Mouse (Mus musculus) ovary, postnatal 14 days (tissue): ENCODE results near the gene Ndufa3.

ENCODE experiments used
- DNase-seq: peaks from one replicate; pipeline ENCODE4 v3.0.0; 2022; ENCODE audit warnings: low spot score

The Ndufa3 gene

GRCm38 (mm10) chr7:3610437-3610836, 6.7 kb upstream of the Ndufa3 start:
- DNase-seq: no peak

GRCm38 (mm10) chr7:3611006-3611405, 6.2 kb upstream of the Ndufa3 start:
- DNase-seq: no peak

DNA sequence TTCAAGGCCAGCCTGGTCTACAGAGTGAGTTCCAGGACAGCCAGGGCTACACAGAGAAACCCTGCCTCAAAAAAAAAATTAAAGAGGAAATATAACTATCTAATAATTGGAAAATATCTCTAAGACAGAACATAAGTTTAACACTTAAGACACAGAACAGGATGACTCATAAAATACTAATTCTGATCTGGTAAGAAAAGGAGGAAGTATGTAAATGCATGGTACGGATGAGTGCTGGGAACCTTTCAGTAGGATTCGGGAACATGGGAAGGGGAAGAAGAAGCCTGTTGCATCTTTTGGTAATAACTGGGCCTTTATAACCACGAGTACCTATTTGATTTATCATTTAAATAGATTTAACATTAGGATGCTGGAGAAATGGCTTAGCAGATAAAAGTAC, 3.2 kb upstream of the Ndufa3 start:
- no peak for DNase-seq

DNA sequence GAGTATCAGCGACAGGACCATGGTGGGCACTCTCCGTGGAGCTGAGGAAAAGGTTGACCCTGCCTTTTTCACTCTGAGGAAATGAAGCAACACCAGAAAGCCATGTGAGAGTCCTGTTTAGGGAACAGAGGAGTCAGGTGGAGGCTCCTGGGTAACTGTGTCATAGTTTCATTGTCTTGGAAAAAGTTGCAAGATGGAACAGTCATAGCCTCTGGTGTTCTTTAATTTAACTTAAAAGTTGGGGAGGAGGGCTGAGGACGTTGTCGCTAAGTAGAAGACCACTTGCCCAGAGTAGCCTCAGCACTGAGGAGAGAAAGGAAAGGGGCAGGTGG, 1.1 kb upstream of the Ndufa3 start, which contains the start of gene Oscar:
TSS of gene Oscar (minus strand) at position 101 of the 332 bp plus-strand sequence.
- no peak for DNase-seq

DNA sequence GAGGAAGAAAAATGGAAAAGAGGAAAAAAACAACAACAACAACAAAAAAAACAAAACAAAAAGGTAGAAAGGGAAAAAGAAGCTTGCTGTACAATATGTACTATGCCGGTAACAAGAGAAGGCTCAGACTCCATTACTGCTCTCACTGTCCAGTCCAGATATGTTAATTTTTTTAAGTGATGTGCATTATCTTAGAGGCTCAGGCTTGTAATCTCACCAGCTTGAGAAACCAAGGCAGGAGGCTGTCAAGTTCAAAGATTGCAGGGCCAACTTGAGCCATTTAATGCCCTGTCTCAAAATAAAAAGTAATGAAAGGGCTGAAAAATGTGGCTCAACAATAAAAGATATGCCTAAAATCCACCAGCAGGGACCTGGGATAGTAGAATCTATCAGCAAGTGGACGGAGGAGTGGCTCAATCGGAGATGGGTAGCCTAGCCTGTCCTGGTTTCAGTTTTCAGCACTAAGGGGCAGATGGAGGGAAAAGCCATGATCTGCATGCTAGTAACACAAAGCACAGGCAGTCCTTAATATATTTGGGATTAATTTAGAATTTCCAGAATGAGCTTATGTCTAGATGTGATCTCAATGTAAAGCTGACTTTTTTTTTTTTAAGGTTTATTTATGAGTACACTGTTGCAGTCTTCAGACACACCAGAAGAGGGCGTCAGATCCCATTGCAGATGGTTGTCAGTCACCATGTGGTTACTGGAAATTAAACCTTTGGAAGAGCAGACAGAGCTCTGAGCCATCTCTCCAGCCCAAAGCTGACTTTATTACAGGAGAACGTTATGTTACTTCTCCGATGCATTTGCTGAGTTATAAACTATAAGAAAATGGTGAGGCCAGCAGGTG, 558 bp upstream of the Ndufa3 start:
- DNase-seq: no peak

- no peak for DNase-seq
Observed at GRCm38 (mm10) chr7:3629030-3629429, 11.9 kb downstream of the Ndufa3 start.

GRCm38 (mm10) chr7:3629543-3630477, 12.6 kb downstream of the Ndufa3 start, which contains the start of the genes Tfpt and Prpf31:
Gene Tfpt (minus strand): TSS chr7:3629929.
Gene Prpf31 (plus strand): TSS chr7:3629985.
- peak; percentile 87 for DNase-seq

DNA sequence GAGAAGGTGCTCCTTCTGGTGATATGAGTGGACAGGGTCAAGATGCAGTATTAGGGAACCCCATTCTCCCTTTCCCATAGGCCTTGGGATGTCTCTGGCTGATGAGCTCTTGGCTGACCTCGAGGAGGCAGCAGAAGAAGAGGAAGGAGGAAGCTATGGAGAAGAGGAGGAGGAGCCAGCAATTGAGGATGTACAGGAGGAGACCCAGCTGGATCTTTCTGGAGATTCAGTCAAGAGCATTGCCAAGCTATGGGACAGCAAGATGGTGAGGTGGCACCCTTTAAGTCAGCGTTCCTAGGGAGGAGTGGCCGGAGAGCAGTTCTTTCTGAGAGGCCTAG, 13.3 kb downstream of the Ndufa3 start:
- DNase-seq: no peak

DNA sequence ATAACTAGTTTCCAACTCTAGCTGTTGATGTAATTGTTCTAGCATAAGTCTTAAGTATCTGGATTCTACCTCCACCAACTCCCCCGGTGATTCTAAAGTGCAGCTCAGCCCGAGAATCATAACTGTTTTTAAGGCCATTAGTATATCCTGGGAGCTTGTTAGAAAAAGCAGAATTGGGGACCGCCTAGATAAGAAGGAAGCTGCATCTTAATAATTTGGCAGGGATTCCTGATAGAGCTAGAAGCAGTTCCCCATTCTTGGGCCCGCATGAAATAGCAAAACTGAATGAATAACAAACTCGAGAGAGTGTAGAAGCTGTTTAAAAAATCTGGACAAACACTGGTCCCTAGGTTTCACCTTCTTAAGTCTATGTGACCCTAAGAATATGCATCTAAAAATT, 26.2 kb downstream of the Ndufa3 start:
- no peak for DNase-seq

- no peak for DNase-seq
Observed at GRCm38 (mm10) chr7:3643843-3644242, 26.7 kb downstream of the Ndufa3 start.

GRCm38 (mm10) chr7:3644348-3644671, 27.1 kb downstream of the Ndufa3 start:
- DNase-seq: no peak

- DNase-seq: peak; percentile 88
Observed at GRCm38 (mm10) chr7:3644672-3645487, 27.7 kb downstream of the Ndufa3 start, which contains the start of gene Cnot3. Gene Cnot3 (plus strand): TSS chr7:3645268.

GRCm38 (mm10) chr7:3645488-3646025, 28.4 kb downstream of the Ndufa3 start:
- no peak for DNase-seq

DNA sequence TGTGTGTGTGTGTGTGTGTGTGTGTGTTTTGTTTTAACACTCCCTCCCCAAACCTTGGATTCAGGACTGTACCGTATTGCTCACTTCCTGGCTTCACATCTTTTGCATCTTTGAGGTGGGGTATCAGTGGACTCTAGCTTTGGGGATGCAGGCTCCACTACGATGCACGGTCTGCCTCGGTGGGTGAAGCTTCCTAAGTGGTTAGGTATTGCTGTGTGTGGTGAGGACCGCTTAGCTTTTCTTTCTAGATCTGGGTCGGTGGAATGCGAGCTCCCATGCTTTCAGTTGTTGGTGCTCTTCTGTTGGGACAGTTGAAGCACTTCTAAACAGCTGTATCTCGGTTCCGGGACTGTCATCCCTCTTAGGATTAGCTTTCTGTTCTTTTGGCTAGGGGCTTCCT, 29.0 kb downstream of the Ndufa3 start:
- DNase-seq: no peak

- no peak for DNase-seq
Observed at GRCm38 (mm10) chr7:3646641-3647040, 29.5 kb downstream of the Ndufa3 start.

DNA sequence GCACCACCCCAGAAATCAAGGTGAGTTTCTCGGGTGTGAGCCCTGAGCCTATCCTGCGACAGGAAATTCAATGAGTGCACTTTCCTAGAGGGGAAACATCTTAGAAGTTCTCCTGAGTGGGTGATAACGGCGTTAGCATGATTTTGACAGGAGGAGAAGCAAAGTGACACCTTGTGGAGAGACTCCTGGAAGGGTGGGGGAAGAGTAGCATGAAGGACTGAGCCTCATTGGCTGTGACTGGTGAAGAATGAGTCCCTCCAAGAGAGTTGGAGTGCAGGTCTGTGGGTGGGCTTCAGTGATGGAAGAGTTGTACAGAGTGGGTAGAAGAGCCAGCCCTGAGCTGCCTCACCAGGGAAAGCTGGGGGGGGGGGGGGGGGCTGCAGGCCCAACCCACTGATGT, 39.8 kb downstream of the Ndufa3 start:
- no peak for DNase-seq

GRCm38 (mm10) chr7:3658578-3658977, 41.4 kb downstream of the Ndufa3 start:
- no peak for DNase-seq

GRCm38 (mm10) chr7:3664524-3665214, 47.5 kb downstream of the Ndufa3 start:
- DNase-seq: no peak

DNA sequence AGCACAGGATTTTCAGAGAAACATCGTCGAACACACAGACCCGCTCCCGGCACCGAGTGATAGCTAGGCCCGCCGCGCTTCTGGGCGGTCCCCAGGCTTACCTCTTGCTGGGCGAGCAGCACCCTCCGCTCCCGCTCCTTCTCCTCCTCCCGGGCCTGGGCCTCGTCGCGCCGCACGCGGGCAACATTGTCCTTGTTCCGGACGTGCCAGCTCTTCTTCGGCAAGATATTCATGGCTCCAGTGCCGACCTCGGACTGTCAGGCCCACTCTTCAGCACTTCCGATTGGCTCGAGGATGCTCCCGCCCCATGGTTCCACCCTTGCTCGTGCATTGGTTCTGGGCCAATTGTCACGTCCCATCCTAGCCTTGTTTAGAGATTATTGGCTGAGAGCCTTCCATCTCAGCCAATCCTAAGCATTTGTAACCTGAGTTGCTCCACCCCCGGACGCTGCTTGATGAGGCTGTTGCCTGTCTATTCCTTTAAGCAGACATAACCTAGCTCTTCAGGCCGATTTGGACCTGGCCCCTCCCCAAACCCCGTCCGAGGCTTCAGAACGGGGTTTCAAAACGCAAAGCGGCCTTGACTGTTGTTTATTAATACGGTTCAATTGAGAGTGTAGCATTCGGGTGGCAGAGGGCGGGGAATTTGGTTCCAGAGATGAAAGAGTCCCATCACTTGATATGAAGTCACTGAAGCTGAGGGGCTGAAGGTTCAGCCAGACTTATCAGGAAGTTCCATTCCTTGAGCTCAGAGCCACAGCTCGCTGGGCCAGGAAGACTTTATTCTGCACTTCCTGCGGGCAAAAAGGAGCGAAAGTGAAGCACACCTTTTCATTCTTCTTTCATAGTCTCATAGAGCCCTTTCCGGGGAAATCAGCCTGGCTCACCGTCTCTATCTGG, 48.3 kb downstream of the Ndufa3 start, which contains the start of gene Leng1:
TSS of gene Leng1 (minus strand) at position 626 of the 900 bp plus-strand sequence.
- DNase-seq: peak; percentile 89

GRCm38 (mm10) chr7:3666921-3667391, 49.8 kb downstream of the Ndufa3 start:
- DNase-seq: no peak
